Mouse (Mus musculus) limb, embryonic 14.5 days (tissue): ENCODE measurements around the gene Plekhg2. TPM values are rescaled to one million over a fixed set of nuclear protein-coding genes. Genes with fewer than 3 reads are reported as not detected.
"Not testable (repeated sequence)": the region's sequence is repeated elsewhere in the genome, so short reads cannot be mapped to it uniquely, and the experiment has no call there.

Experiments used
- ATAC-seq: fragments of 200-750 bp; cut with Nextera tagmentation; 2 replicates; pipeline ENCODE4 v1.8.0; 2017; ENCODE audit warnings: low read depth, moderate number of reproducible peaks, moderate TSS enrichment; ENCODE audit not compliant: low FRiP score
- DNase-seq: peaks from one replicate; pipeline ENCODE4 v3.0.0-alpha.2; 2015; ENCODE audit warnings: low spot score
- H3K27ac ChIP-seq: fragments of 300-500 bp; sonication (generic); replicated peaks from 2 replicates; pipeline ENCODE4 v1.5.1; 2014; ENCODE audit warnings: low read depth, mild to moderate bottlenecking, low read length, moderate library complexity, mixed read lengths
- H3K27me3 ChIP-seq: fragments of 300-500 bp; sonication (generic); 2 replicates; pipeline ENCODE4 v1.6.1; 2014; ENCODE audit warnings: low read length, mixed read lengths; ENCODE audit not compliant: control insufficient read depth, insufficient read depth
- H3K36me3 ChIP-seq: fragments of 300-500 bp; sonication (generic); 2 replicates; pipeline ENCODE4 v1.6.1; 2014; ENCODE audit warnings: mild to moderate bottlenecking, low read length, moderate library complexity, mixed read lengths; ENCODE audit not compliant: control insufficient read depth, insufficient read depth
- H3K4me1 ChIP-seq: fragments of 300-500 bp; sonication (generic); 2 replicates; pipeline ENCODE4 v1.6.1; 2014; ENCODE audit warnings: antibody characterized with exemption, low read length, mixed read lengths; ENCODE audit not compliant: control insufficient read depth, insufficient read depth
- H3K4me2 ChIP-seq: fragments of 300-500 bp; sonication (generic); replicated peaks from 2 replicates; pipeline ENCODE4 v1.6.1; 2014; ENCODE audit warnings: low read depth, mild to moderate bottlenecking, low read length, moderate library complexity; ENCODE audit not compliant: severe bottlenecking
- H3K4me3 ChIP-seq: fragments of 300-500 bp; sonication (generic); replicated peaks from 2 replicates; pipeline ENCODE4 v1.5.1; 2014; ENCODE audit warnings: low read length
- H3K9ac ChIP-seq: fragments of 300-500 bp; sonication (generic); 2 replicates; pipeline ENCODE4 v1.6.1; 2014; ENCODE audit warnings: mild to moderate bottlenecking, low read depth, low read length, moderate library complexity; ENCODE audit not compliant: severe bottlenecking
- H3K9me3 ChIP-seq: fragments of 300-500 bp; sonication (generic); 2 replicates; pipeline ENCODE4 v1.6.1; 2016; ENCODE audit warnings: low read length; ENCODE audit not compliant: control insufficient read depth
- POLR2A ChIP-seq: fragments of 200-500 bp; IDR thresholded peaks from 2 replicates; pipeline ENCODE4 v1.8.0; 2012; ENCODE audit warnings: inconsistent platforms, mild to moderate bottlenecking, moderate library complexity, borderline replicate concordance; ENCODE audit not compliant: insufficient read depth, insufficient read length; ENCODE audit errors: extremely low read depth
- WGBS: fragments of 180-500 bp; shearing (Covaris S2); extraction: QIAGEN DNeasy Blood & Tissue Kit; methylation state at CpG from one replicate; pipeline ENCODE4 v1.1.7; 2014; 5-methylcytosine and 5-hydroxymethylcytosine counted together
- polyA plus RNA-seq, 2 experiments: library from polyadenylated mRNA; depleted of rRNA in 1 of 2; stranded (reverse) in 1 of 2; unstranded in 1 of 2; fragments of >200 nt; fragmentation: Nextera tagmentation in 1 of 2; extraction: Ambion mirVana in 1 of 2; gene quantifications; 2 replicates each; pipeline versions ENCODE4 v1.2.1 to v1.2.3; 2012 to 2014

Plekhg2 gene
- polyA plus RNA-seq, 2 experiments = 59.0 to 67.3 TPM

DNA sequence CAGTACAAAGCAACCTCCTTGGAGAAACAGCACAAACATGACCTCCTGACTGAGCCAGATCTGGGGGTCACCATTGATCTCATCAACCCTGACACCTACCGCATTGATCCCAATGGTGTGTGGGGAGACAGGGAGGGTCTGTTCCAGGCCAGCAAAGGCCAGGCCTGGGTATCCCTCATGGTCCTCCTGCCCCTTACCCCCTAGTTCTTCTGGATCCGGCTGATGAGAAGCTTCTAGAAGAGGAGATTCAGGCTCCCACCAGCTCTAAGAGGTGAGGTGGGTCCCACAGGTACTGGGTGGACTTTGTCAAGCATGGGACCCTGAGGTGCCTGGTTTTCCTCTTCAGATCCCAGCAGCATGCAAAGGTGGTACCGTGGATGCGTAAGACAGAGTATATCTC is 23.0 kb upstream of the Plekhg2 start:
- H3K27me3 ChIP-seq = no peaks in the 10 kb centered on the region
- WGBS = 91% methylated on average over 4 of the region's 4 CpGs
- H3K9me3 ChIP-seq = no peaks in the 10 kb centered on the region
- no peak overlapping the region for H3K4me2 ChIP-seq
- H3K9ac ChIP-seq = no peak overlapping the region
- DNase-seq = no peak
- H3K36me3 ChIP-seq = peaks cover 62% of the 10 kb centered on the region
- no peak for ATAC-seq
- peaks cover 8% of the 10 kb centered on the region for H3K4me1 ChIP-seq
- H3K4me3 ChIP-seq = no peak overlapping the region
- no peak for TF ChIP-seq POLR2A
- H3K27ac ChIP-seq = no peak overlapping the region

DNA sequence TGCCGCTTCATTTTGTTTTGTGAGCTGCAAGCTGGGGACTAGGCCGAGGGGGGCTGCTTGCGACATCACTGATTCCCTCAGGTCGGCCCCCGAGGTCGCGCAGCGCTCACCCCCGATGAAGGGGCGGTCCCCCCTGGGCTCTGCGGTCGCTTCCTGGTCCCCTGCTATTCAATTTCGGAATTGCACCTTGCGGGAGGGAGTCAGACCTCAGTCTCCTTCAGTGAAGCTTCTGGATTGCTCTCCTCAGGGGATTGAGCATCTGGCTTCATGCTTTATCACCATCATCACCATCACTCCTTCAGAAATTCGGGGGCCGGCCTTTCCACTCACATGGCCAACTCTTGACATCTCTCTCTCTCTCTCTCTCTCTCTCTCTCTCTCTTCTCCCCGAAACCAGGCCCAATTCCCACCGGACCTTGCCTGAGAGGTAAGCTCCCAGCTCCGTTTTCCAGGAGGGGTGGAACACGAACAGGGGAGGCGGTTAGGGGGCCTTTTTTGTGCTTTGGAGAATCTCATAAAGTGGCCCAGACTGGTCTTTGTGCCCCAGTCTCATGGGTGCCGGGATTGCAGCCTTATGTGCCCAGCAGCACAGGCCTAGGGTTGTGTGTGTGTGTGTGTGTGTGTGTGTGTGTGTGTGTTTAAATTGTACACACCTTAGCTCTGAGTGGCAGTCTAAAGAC is 21.0 kb upstream of the Plekhg2 start:
- Histone ChIP-seq H3K9ac (peak overlapping the region; percentile 80), H3K36me3 (peaks cover 61% of the 10 kb centered on the region), H3K4me3 (peak overlapping the region; percentile 91), H3K4me2 (peak overlapping the region; percentile 91), H3K27me3 (no peaks in the 10 kb centered on the region), H3K27ac (peak overlapping the region; percentile 44), H3K9me3 (no peaks in the 10 kb centered on the region), H3K4me1 (peaks cover 8% of the 10 kb centered on the region)
- WGBS = 5% methylated on average over 19 of the region's 22 CpGs
- DNase-seq (no peak), ATAC-seq (no peak)
- TF ChIP-seq POLR2A = no peak

DNA sequence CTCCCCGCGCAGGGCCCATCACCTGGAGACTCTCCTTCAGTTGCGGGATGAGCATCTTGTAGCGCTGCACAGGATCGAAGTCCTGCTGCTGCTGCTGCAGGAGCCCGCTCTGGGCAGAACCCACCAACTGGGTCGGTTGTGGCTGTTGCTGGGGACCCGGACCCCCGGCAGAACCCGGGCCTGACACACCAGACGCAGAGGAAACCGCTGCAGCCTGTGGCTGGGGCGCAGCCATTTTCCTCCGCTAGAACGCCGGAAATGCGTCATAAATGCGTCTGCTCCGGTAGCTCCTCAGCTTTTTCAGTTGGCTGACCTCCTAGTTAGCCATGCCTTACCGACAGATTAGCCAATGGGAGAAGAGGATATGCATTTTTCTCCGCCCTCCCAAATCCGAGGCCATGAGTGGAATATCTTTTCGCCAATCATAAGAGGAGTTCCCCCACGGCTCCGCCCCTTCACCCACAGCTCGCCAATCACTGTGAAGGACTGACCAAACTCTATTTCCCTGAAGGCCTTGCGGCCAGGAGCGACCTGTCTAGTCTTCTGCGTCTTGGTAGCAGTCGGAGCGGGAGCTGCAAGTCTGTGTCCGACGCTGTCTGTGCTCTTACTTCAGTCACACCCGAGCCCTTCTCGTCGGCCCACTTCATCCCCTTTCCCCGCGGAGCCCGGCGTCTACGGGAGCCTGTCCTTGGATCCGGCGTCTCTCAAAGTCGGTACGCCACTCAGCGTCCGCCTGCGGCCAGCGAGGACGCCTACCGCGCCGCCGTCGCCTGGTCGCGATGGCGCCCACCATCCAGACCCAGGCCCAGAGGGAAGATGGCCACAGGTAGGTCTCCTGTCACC is 20.3 kb upstream of the Plekhg2 start, which contains the start of the genes Med29 and Paf1:
TSS of gene Med29 (minus strand) at position 280 of the 843 bp plus-strand sequence.
TSS of gene Paf1 (plus strand) at position 523 of the 843 bp plus-strand sequence.
- H3K27ac ChIP-seq = peak within 1 kb of the TSS; percentile 44
- peak within 1 kb of the TSS; percentile 80 for H3K9ac ChIP-seq
- ATAC-seq (peak; percentile 98), DNase-seq (peak; percentile 99)
- H3K4me2 ChIP-seq = peak within 1 kb of the TSS; percentile 91
- H3K9me3 ChIP-seq = no peaks in the 10 kb centered on the region
- no peaks in the 10 kb centered on the region for H3K27me3 ChIP-seq
- H3K36me3 ChIP-seq = peaks cover 61% of the 10 kb centered on the region
- TF ChIP-seq POLR2A = peak; percentile 66; the same call in 1 of the 2 replicates
- H3K4me1 ChIP-seq = peaks cover 8% of the 10 kb centered on the region
- peak within 1 kb of the TSS; percentile 91 for H3K4me3 ChIP-seq
- under 1% methylated on average over 58 of the region's 58 CpGs for WGBS

DNA sequence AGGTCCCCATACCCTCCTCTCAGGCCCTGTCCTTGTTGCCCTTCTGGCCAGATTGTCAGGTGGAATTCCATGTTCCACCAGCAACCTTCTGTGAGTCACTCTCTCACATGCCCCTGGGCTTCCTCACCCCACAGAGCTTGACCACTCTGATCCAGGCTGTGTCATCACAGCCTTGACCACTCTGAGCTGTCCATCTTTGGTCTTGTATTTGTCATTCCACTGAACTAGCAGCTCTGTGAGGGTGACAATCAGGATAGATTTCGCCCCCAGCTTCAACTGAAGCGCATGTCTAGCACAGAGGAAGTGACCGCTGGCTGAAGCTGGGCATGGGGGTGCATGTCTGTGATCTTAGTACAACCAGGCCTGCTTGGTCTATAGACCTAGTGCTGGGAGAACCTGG is 17.9 kb upstream of the Plekhg2 start:
- Histone ChIP-seq H3K9ac (no peak overlapping the region), H3K4me2 (no peak overlapping the region), H3K36me3 (peaks cover 43% of the 10 kb centered on the region), H3K27me3 (no peaks in the 10 kb centered on the region), H3K27ac (no peak overlapping the region), H3K4me1 (peaks cover 8% of the 10 kb centered on the region), H3K9me3 (no peaks in the 10 kb centered on the region), H3K4me3 (no peak overlapping the region)
- ATAC-seq (no peak), DNase-seq (no peak)
- TF ChIP-seq POLR2A = no peak
- 99% methylated on average over 3 of the region's 3 CpGs for WGBS

DNA sequence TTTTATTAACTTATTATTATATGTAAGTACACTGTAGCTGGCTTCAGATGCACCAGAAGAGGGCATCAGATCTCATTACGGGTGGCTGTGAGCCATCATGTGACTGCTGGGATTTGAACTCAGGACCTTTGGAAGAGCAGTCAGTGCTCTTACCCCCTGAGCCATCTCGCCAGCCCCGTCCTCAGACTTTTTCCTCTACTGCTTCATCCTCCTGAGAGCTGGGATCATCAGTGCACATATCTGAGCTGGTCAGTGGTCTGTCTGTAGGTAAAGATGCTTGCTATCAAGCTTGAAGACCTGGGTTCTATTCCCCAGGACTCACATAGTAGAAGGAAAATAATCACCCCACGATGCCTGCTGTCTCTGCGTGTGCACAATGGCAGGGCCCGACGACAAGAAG is 15.0 kb upstream of the Plekhg2 start:
- not testable (repeated sequence) for DNase-seq, H3K4me3 ChIP-seq, ATAC-seq, H3K9ac ChIP-seq, H3K27ac ChIP-seq, H3K27me3 ChIP-seq, H3K4me2 ChIP-seq, H3K9me3 ChIP-seq
- H3K4me1 ChIP-seq = peaks cover 16% of the 10 kb centered on the region
- peaks cover 32% of the 10 kb centered on the region for H3K36me3 ChIP-seq
- 88% methylated on average over 7 of the region's 7 CpGs for WGBS

DNA sequence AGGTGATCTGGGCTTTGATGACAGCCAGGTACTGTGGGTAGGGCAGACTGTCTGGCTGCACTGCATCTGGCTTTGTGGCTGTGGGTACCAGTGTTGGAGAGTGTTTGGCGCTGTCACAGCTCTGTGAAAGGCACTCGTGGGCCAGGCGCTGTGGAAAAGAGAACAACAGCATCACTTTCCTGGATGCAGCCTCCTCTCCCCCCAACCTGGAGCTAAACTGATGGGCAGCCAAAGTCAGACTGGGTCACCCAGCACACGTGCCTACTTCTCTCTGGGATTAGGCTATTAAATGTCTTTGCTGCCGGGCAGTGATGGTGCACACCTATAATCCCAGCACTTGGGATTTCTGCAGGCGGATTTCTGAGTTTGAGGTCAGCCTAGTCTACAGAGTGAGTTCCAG is 14.5 kb upstream of the Plekhg2 start:
- peaks cover 20% of the 10 kb centered on the region for H3K4me1 ChIP-seq
- not testable (repeated sequence) for H3K4me2 ChIP-seq, H3K9ac ChIP-seq, H3K4me3 ChIP-seq, DNase-seq, H3K27ac ChIP-seq, ATAC-seq, H3K9me3 ChIP-seq, H3K27me3 ChIP-seq
- 76% methylated on average over 6 of the region's 6 CpGs for WGBS
- peaks cover 32% of the 10 kb centered on the region for H3K36me3 ChIP-seq
